Mouse (Mus musculus): Measurements from ENCODE around the gene Golgb1.

The Golgb1 gene

GRCm38 (mm10) chr16:36918505-36918904 lies 43.6 kb downstream of the Golgb1 start:
- DNase-seq (ENCODE audit: low spot score in 2 of 2) = no peak

- no peak for DNase-seq (ENCODE audit: low spot score in 2 of 2)
Measured at GRCm38 (mm10) chr16:36920410-36920809, 45.5 kb downstream of the Golgb1 start.

GRCm38 (mm10) chr16:36921067-36921613 lies 46.2 kb downstream of the Golgb1 start:
- no peak for DNase-seq (ENCODE audit: low spot score in 2 of 2)

GRCm38 (mm10) chr16:36921980-36922379 lies 47.0 kb downstream of the Golgb1 start:
- no peak for DNase-seq (ENCODE audit: low spot score in 2 of 2)

GRCm38 (mm10) chr16:36924312-36924711 lies 49.4 kb downstream of the Golgb1 start:
- DNase-seq (ENCODE audit: low spot score in 2 of 2) = no peak

GRCm38 (mm10) chr16:36925351-36925750 lies 50.4 kb downstream of the Golgb1 start:
- no peak for DNase-seq (ENCODE audit: low spot score in 2 of 2)

GRCm38 (mm10) chr16:36925797-36926196 lies 50.9 kb downstream of the Golgb1 start:
- DNase-seq (ENCODE audit: low spot score in 2 of 2) = no peak

GRCm38 (mm10) chr16:36926514-36927447 lies 51.8 kb downstream of the Golgb1 start:
- no peak for DNase-seq (ENCODE audit: low spot score in 2 of 2)

- DNase-seq (ENCODE audit: low spot score in 2 of 2) = no peak
Measured at GRCm38 (mm10) chr16:36927495-36928105, 52.7 kb downstream of the Golgb1 start.

- no peak for DNase-seq (ENCODE audit: low spot score in 2 of 2)
Measured at GRCm38 (mm10) chr16:36928106-36928500, 53.2 kb downstream of the Golgb1 start.

- DNase-seq (ENCODE audit: low spot score in 2 of 2) = no peak
Measured at GRCm38 (mm10) chr16:36929216-36929615, 54.3 kb downstream of the Golgb1 start.

- DNase-seq (ENCODE audit: low spot score in 2 of 2) = no peak
Measured at GRCm38 (mm10) chr16:36930231-36931136, 55.5 kb downstream of the Golgb1 start.

- DNase-seq (ENCODE audit: low spot score in 2 of 2) = no peak
Measured at GRCm38 (mm10) chr16:36931381-36931780, 56.4 kb downstream of the Golgb1 start.

- DNase-seq (ENCODE audit: low spot score in 2 of 2) = no peak
Measured at GRCm38 (mm10) chr16:36931976-36932375, 57.0 kb downstream of the Golgb1 start.

- DNase-seq (ENCODE audit: low spot score in 2 of 2) = no peak
Measured at GRCm38 (mm10) chr16:36932546-36932945, 57.6 kb downstream of the Golgb1 start.

- DNase-seq (ENCODE audit: low spot score in 2 of 2) = no peak
Measured at GRCm38 (mm10) chr16:36934131-36934840, 59.3 kb downstream of the Golgb1 start.

GRCm38 (mm10) chr16:36934841-36935620 lies 60.1 kb downstream of the Golgb1 start, which contains the start of gene Hcls1:
TSS of gene Hcls1 (plus strand) at chr16:36934983.
- DNase-seq (ENCODE audit: low spot score in 2 of 2) = peak; percentile 46 to 56

GRCm38 (mm10) chr16:36935814-36936213 lies 60.9 kb downstream of the Golgb1 start:
- DNase-seq (ENCODE audit: low spot score in 2 of 2) = no peak

- DNase-seq (ENCODE audit: low spot score in 2 of 2) = no peak
Measured at GRCm38 (mm10) chr16:36941137-36941727, 66.3 kb downstream of the Golgb1 start.

GRCm38 (mm10) chr16:36941895-36942294 lies 67.0 kb downstream of the Golgb1 start:
- no peak for DNase-seq (ENCODE audit: low spot score in 2 of 2)

Data from spleen, postnatal 14 days (tissue).